Mouse (Mus musculus) mesoderm, embryonic 11.5 days (tissue): ENCODE results near the gene Prkrip1.
"Not testable (repeated sequence)": the region's sequence is repeated elsewhere in the genome, so short reads cannot be mapped to it uniquely, and the experiment has no call there.

Source experiments
- DNase-seq: peaks from one replicate; pipeline ENCODE4 v3.0.0-alpha.2; 2012; ENCODE audit warnings: low read depth, low spot score

Gene Prkrip1

DNA sequence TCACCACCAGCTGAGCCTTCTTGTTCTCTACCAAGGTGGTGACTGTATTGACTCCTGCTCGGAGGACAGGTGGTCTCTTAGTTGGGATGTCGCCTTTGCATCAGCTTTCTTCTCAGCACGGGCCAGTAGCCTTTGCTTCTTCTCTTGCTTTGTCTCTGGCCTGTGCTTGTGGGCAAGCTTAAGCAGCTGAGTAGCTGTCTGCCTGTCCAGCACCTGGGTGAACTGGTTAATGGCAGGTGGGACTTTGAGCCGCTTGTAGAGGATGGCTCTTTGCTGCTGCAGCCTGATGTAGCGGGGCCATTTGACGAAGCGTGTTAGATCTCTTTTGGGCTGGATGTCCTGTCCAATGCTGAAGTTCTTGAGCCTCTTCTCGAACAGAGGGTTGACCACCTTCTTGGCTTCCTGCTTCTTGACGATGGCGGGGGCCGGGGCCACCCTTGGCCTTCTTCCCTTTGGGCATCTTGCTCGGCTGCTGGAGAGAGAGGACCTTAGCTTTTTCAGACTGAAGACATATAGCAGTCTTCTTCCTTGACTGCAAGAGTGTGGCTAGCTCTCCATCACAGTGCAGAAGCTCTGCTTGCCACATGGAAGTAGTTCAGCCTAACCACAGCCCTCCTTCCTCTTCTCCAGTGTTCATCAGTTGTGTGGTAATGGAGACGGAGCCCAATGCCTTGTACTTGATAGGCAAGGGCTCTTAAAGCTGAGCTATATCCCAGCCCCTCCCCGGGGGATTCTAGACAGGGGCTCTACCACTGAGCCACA is 12.8 kb upstream of the Prkrip1 start:
- not testable (repeated sequence) for DNase-seq

- no peak for DNase-seq
These were observed 11.8 kb upstream of the Prkrip1 start for GRCm38 (mm10) chr5:136210549-136210948.

DNA sequence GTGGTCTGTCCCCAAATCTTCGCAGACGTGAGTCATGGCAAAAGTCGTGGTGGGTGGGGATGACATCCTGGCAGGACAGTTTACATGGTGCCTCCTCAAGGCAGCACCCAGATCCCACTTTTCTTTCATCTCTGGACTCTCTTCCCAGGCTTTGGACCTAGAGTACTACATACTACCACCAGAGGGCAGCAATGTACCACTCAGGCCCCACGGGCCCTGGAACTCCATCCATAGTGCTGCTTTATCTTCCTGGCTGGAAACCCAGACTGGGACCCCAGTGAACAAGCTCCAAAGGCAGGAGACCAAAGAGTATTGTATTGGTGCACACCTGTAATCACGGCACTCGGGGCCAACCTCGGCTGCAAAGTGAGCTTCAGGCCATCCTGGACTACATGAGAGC is 3.1 kb upstream of the Prkrip1 start:
- DNase-seq = peak; percentile 87

DNA sequence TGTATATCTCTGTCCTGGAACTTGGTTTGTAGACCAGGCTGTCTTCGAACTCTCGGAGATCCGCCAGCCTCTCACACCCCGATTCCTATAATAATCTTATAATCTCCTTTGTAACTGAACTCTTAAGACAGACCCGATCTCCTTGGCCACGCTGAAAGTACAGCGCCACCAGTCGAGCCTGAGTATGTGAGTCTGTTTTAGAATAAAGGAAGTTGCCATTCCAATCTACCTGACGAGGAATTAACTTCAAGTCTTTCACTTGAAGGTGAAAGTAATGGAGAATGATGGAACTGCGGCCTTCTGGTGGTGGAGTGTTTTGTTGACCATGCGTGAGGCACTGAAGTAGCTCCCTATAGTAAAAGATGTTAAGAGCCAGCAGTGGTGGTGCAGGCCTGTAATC is 763 bp upstream of the Prkrip1 start:
- DNase-seq = no peak

- DNase-seq = no peak
These were observed 6.9 kb downstream of the Prkrip1 start for GRCm38 (mm10) chr5:136191870-136192269.

- peak; percentile 41 for DNase-seq
These were observed 12.0 kb downstream of the Prkrip1 start for GRCm38 (mm10) chr5:136186723-136187122.

DNA sequence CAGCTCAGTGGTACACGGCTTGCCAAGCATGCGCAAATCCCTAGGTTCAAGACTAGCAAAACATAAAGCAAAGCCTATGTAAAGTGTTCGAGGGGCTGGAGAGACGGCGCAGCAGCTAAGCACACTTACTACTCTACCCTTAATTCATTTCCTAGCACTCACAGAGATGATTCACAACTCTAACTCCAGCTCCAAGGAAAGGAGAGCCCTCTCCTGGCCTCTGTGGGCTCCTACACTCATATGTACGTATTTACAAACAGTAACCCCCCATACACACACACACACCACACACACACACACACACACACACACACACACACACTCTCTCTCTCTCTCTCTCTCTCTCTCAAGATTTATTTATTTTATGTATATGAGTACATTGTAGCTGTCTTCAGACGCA is 15.0 kb downstream of the Prkrip1 start:
- DNase-seq = no peak

GRCm38 (mm10) chr5:136182830-136183229 is 15.9 kb downstream of the Prkrip1 start:
- no peak for DNase-seq

DNA sequence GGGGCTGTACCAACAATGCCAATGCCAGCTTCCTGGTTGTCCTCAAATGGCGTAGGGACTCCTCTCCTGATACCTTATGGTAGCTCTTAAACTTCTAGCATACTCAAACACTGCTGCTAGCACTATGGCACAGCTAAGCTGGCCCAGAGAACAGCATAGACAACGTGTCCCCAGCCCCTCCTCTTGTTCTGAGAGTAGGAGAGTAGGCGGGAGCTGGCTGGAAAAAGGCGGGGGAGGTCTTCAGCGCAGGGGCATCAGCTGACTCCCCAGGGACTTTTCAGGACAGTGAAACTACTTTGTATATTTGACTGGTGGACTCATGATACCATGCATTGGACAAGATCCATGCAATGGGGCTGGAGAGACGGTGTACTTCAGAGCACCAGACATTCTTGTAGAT is 16.7 kb downstream of the Prkrip1 start:
- no peak for DNase-seq

DNA sequence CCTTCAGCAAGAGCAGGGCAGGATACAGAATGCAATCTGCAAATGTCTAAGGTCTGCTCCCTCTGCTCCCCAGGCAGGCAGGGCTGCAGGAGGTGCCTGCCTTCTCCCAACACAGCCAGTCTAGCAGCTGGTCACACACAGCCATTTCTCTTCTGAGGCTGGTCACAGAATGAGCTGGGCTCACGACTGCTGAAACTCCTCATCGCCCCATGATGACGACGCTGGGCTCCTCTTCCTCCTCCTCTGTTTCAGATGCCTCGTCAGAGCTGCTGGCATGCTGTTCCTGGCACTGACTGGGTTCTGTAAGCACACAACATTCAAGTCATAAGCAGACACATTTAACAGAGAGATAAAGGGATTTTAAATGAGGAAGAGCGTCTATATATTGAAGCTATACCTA is 17.6 kb downstream of the Prkrip1 start:
- DNase-seq = no peak

- no peak for DNase-seq
These were observed 19.2 kb downstream of the Prkrip1 start for GRCm38 (mm10) chr5:136179594-136179993.

DNA sequence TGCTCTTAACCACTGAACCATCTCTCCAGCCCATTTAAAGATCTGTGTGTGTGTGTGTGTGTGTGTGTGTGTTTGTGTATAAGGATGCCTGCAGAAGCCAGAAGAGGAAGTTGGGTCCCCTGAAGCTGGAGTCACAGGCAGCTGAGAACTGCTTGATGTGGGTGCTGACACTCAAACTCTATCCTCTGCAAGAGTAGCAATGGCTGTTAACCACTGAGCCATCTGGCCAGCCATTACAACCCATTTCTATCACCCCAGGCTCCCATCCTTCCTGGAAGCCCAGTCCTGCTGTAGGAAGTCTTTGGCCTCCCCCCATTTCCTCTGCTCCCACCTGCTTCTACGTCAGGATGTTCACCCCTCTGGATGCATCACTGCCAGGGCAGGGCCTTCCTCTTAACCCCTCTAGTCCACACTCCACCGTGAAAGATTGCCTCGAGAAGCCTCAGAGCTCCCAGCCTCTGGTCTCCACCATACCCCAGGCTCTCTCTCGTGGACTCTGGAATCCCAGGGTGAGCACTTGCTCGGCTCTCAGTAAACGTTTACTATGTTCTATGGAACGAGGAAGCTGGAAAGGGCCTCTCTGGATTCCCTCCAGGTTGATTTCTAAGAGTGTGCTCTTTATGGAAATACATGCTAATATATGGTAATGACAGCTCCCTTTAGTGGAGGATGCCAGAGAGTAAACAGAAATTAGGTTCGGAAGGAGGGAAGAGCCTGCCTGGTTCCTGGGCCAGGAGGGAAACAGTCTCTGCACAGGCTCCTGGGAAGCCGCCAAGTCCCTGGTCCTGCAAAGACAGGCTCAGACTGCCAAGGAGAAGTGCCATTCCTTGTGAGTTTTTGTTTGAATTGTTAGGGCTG is 24.9 kb downstream of the Prkrip1 start:
- DNase-seq = no peak

GRCm38 (mm10) chr5:136172939-136173338 is 25.8 kb downstream of the Prkrip1 start:
- no peak for DNase-seq

DNA sequence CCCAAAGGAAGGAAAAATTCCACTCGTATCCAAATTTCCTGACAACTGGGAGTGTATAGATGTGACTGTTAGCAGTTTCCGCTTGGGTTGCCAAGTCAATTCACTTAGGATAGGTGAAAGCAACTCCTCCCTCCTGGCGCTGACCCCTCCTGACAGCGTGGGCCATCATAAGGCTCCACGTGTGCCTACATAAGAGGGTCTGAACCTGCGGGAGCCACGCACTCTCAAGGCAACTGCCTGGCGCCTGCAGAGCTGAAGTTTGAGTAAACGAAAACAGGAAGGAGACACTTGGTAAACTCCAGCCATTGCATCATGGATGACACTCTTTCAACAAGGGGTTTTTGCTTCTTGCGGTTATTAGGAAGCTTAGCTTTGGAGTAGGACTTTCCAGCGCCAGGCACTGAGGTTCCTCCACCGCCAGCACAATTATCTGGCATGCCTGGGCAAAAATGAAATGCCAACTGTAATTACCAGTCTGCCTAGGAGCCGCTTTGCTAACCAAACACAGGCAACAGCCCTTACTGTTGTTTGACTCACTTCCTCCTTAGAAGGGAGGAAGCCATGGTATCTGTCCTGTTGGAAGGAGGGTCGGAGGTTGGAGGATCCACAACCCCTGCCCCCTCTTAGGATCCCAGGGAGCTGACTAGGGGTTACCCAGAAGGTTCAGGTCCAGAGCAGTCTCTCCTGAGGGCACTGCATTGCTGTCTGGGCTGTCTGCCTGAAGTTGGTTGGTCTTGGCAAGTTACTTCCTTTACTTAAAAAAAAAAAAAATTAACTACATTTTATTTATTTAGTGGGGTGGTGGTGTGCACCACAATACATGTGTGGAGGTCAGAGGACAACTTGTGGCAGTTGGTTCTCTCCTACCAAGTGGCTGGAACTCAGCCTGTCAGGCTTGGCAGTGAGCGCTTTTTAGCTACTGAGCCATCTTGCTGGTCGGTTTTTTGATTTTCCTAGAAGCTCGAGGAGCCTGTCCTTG is 27.1 kb downstream of the Prkrip1 start:
- no peak for DNase-seq

GRCm38 (mm10) chr5:136170512-136171362 is 28.0 kb downstream of the Prkrip1 start, which contains the start of gene Orai2:
Gene Orai2 (minus strand): TSS chr5:136170713.
- peak; percentile 80 for DNase-seq

- peak; percentile 30 for DNase-seq
These were observed 28.9 kb downstream of the Prkrip1 start for GRCm38 (mm10) chr5:136169626-136170511.

DNA sequence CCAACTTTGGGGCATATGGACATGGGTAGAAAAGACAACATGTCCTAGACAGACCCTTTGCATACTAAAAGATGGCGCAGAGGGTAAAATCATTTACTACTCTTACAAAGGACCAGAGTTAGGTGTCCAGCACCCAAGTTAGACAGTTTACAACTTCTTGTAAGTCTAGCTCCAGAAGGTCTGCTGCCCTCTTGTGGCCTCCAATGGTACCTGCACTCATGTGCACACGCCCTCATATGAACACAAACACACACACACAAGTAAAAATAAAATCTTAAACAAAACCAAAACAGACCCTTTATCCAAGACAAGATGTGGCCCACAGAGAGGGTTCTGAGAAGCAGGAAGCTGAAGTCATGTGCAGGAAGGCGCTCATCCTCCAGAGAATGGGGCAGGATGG is 30.7 kb downstream of the Prkrip1 start:
- DNase-seq = no peak

DNA sequence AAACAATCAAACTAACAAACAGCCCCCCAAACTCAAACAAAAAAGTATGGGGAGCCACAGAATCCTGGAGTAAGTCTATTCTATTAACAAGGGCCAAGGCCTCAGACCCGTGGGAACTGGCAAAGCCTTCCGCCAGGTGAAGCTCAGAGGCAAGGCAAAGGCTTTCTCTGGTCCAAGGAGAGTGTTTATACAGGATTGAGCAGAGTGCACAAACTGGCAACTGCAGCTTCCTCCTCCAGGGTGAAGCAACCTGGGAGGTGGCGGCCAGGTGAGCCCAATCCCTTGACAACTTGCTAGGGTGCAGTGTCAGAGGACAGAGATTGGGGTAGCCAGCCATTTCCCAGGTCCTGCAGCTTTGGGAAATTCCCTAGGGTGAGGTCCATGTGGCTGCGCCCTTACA is 31.5 kb downstream of the Prkrip1 start:
- no peak for DNase-seq

- no peak for DNase-seq
These were observed 33.5 kb downstream of the Prkrip1 start for GRCm38 (mm10) chr5:136165246-136165645.
